In the genomic region with DNA sequence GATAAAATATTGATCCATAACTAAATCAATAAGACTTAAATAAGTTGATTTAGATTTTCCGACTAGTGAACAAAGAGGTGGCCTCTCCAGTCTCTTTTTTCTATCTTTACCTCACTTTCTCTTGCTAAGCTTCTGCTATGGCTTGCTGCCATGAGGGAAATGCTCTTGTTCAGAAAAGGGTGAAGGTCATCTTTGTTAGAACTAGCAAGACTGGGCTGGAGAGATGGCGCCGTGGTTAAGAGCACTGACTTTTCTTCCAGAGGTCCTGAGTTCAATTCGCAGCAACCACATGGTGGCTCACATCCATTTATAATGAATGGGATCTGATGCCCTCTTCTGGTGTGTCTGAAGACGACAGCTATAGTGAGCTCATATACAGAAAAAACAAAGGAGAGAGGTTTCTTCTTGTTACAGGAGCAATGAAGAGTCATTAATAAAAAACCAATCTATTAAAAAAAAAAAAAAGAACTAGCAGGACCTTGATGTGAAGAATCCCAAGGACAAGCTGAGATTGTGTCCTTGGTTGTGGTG, we compare ENCODE assay signal across 19 mouse cellular contexts. TPM values are rescaled to one million over a fixed set of nuclear protein-coding genes. Genes with fewer than 3 reads are reported as not detected.
A peak's percentile ranks its signal among the peaks of the same experiment; 100 is the strongest.
DNase-seq lines count a peak whose midpoint lies in the region; ATAC-seq and TF ChIP-seq lines count a peak whose summit lies in the region.
"Had no signal": no experiment of that assay in that cellular context is flagged by ENCODE, and none has a peak within 500 bp of the region (broad histone marks: within the 10 kb centered on the region; RNA-seq: fewer than 3 reads in every experiment).

No protein-coding gene starts in this region.

- H3K9ac ChIP-seq in hindbrain, postnatal 0 days (replicated peaks; ENCODE audit: low read length): no peak overlapping the region
- H3K9ac ChIP-seq in hindbrain, embryonic 14.5 days: no peak overlapping the region
- H3K9ac ChIP-seq: liver, embryonic 15.5 days; midbrain, embryonic 15.5 days; stomach, embryonic 15.5 days had no signal

- ATAC-seq in hindbrain, postnatal 0 days: no peak
- no peak for ATAC-seq in hindbrain, embryonic 14.5 days (ENCODE audit: low FRiP score)
- ATAC-seq: inflammation-experienced regulatory T-cells, adult 6 months; midbrain, embryonic 15.5 days had no signal

- no peaks in the 10 kb centered on the region for H3K4me1 ChIP-seq in hindbrain, postnatal 0 days (ENCODE audit: insufficient read depth, low read length)
- H3K4me1 ChIP-seq in hindbrain, embryonic 14.5 days (replicated peaks; ENCODE audit: control insufficient read depth, insufficient read depth, low read length): no peaks in the 10 kb centered on the region
- H3K4me1 ChIP-seq: embryonic facial prominence, embryonic 10.5 days; heart, embryonic 10.5 days; liver, embryonic 15.5 days; midbrain, embryonic 15.5 days; stomach, embryonic 15.5 days had no signal

- WGBS in hindbrain, postnatal 0 days: 76% methylated on average over 5 of the region's 5 CpGs
- 84% methylated on average over 5 of the region's 5 CpGs for WGBS in hindbrain, embryonic 14.5 days

- H3K9me3 ChIP-seq in hindbrain, postnatal 0 days (ENCODE audit: low read length): no peaks in the 10 kb centered on the region
- no peaks in the 10 kb centered on the region for H3K9me3 ChIP-seq in hindbrain, embryonic 14.5 days (ENCODE audit: control insufficient read depth, low read length)
- H3K9me3 ChIP-seq: embryonic facial prominence, embryonic 10.5 days; G1E; heart, embryonic 10.5 days; liver, embryonic 15.5 days; midbrain, embryonic 15.5 days; stomach, embryonic 15.5 days had no signal

- H3K4me3 ChIP-seq in hindbrain, postnatal 0 days (ENCODE audit: low read length): no peak overlapping the region
- no peak overlapping the region for H3K4me3 ChIP-seq in hindbrain, embryonic 14.5 days (replicated peaks; ENCODE audit: low read length)
- no peak overlapping the region for H3K4me3 ChIP-seq in layer of hippocampus, adult 2 months
- H3K4me3 ChIP-seq: embryonic facial prominence, embryonic 10.5 days; heart, embryonic 10.5 days; liver, embryonic 15.5 days; midbrain, embryonic 15.5 days; stomach, embryonic 15.5 days had no signal

- H3K36me3 ChIP-seq in hindbrain, postnatal 0 days (ENCODE audit: insufficient read depth, low read length): no peaks in the 10 kb centered on the region
- peaks cover 20% of the 10 kb centered on the region for H3K36me3 ChIP-seq in hindbrain, embryonic 14.5 days (replicated peaks; ENCODE audit: control insufficient read depth, insufficient read depth)
- H3K36me3 ChIP-seq: liver, embryonic 15.5 days had no signal

- H3K4me2 ChIP-seq in hindbrain, postnatal 0 days (ENCODE audit: low read depth, low read length): no peak overlapping the region
- no peak overlapping the region for H3K4me2 ChIP-seq in hindbrain, embryonic 14.5 days (replicated peaks)
- H3K4me2 ChIP-seq: liver, embryonic 15.5 days; midbrain, embryonic 15.5 days; stomach, embryonic 15.5 days had no signal

- no peak overlapping the region for H3K27ac ChIP-seq in hindbrain, postnatal 0 days
- no peak overlapping the region for H3K27ac ChIP-seq in hindbrain, embryonic 14.5 days
- H3K27ac ChIP-seq in layer of hippocampus, adult 2 months: no peak overlapping the region
- H3K27ac ChIP-seq: embryonic facial prominence, embryonic 10.5 days; heart, embryonic 10.5 days; liver, embryonic 15.5 days; midbrain, embryonic 15.5 days; stomach, embryonic 15.5 days had no signal

- H3K27me3 ChIP-seq in hindbrain, postnatal 0 days (ENCODE audit: insufficient read depth, low read length): no peaks in the 10 kb centered on the region
- no peaks in the 10 kb centered on the region for H3K27me3 ChIP-seq in hindbrain, embryonic 14.5 days (ENCODE audit: control insufficient read depth, insufficient read depth, low read length)
- H3K27me3 ChIP-seq: liver, embryonic 15.5 days; midbrain, embryonic 15.5 days; stomach, embryonic 15.5 days had no signal

- DNase-seq in adrenal gland, adult 2 months: peak; percentile 39
- DNase-seq in adrenal gland, adult 18-20 months (ENCODE audit: low spot score in 2 of 2): no peak
- DNase-seq in hindbrain, postnatal 0 days (ENCODE audit: low spot score): no peak
- DNase-seq in hindbrain, embryonic 14.5 days (ENCODE audit: low spot score): no peak
- DNase-seq in layer of hippocampus, adult 2 months (ENCODE audit: low spot score in 2 of 2): no peak
- DNase-seq in layer of hippocampus, adult 11-12 months (ENCODE audit: low spot score): no peak
- DNase-seq in NIH3T3 (ENCODE audit: low read depth): peak; percentile 36
- DNase-seq in cerebellum, adult 9-10 months: no peak
- DNase-seq: cerebellum, adult 8-10 months; gastrocnemius, postnatal 25 days; lung, postnatal 10 days; thymus, adult 2 months had no signal

- peak; percentile 25; the same call in 1 of the 2 replicates for TF ChIP-seq CTCF in hindbrain, postnatal 0 days (IDR thresholded peaks at IDR 0.05; ENCODE audit: low read depth)
- TF ChIP-seq CTCF in layer of hippocampus, adult 2 months (conservative IDR thresholded peaks at IDR 0.05): peak; percentile 54

RNA-seq across cellular contexts. Expression of gene Morc2a, which starts 47.2 kb away (rescaled TPM):
- 10 to 100 TPM; 33.4 to 39.0 TPM for total RNA-seq in adrenal gland, adult 2 months (2021)
- 6.8 and 7.3 TPM in 2 replicates for polyA plus RNA-seq in adrenal gland, adult 2 months (2012; rRNA removed)
- 10 to 100 TPM; 31.5 to 39.8 TPM for total RNA-seq in adrenal gland, adult 18-20 months (2021)
- total RNA-seq in hindbrain, postnatal 0 days (2014; rRNA removed): 34.9 and 36.2 TPM in 2 replicates
- 17.1 and 17.7 TPM in 2 replicates for polyA plus RNA-seq in hindbrain, postnatal 0 days (2015; fragmentation: Nextera tagmentation; extraction: Ambion mirVana)
- 28.5 and 28.7 TPM in 2 replicates for polyA plus RNA-seq in hindbrain, embryonic 14.5 days (2014; fragmentation: Nextera tagmentation; extraction: Ambion mirVana)
- 10 to 100 TPM; 41.8 to 42.6 TPM for total RNA-seq in layer of hippocampus, adult 2 months (2021)

Comparison
In these comparisons a context has a peak if more than half of its experiments do, and no peak if none do; other contexts are left out.
1. DNase-seq: peak in adrenal gland, adult 2 months (single experiment) and NIH3T3 (single experiment); none in adrenal gland, adult 18-20 months (0 of 2), hindbrain, postnatal 0 days (single experiment), hindbrain, embryonic 14.5 days (single experiment), layer of hippocampus, adult 2 months (0 of 2), layer of hippocampus, adult 11-12 months (single experiment) and cerebellum, adult 9-10 months (single experiment).